Mouse (Mus musculus) adrenal gland (tissue): ENCODE measurements around the gene Arhgap15.

Source experiments
- intact Hi-C: fragments of 180-260 bp; cut with DNase I; formaldehyde crosslinking; loops from one replicate; pipeline ENCODE4 v1.15.1; 2025

The Arhgap15 gene

DNA sequence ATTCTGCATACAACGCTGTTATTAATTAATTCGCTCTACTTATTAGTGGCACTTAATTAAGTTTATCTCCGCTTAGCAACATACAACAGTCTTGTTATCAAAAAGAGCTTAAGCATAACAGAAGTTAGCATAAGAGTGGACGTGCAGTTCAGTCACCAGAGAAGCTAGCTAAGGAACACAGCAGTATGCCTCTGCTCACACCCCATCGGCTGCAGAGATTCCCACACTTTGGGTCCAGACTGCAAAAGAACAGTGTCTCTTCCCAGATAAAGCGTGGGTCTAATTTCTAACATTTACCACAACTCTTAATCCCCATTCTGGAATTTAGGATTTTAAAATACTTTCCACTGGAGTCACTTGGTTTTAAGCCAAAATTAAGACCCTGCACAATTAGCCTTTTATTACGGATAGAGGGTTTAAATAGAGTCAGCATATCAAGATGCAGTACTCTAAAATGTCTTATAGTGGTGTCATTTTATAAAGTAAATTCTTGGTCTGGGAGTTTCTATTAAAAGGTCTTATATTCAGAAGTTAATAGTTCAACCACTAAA is 400.0 kb downstream of the Arhgap15 start:
- intact Hi-C loops, result no loop called here

DNA sequence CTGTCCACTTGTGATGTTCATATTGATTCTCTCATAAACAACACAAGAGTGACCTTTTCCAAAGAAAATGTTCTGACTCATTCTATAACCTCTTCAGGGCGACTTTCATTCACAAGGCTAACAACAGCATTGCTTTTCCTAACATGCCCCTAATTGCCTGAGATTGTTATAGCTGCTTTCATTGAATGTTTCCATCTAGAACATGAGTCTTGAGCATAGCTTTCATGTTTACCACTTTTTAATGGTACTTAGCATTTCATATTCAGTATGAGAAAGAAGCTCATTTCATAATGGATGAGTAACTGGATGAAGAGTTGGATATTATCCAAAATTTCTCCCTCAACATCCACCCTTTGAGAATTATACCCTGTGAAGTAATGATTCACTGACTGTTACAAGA is 403.7 kb downstream of the Arhgap15 start:
- intact Hi-C loops, result no loop called here

DNA sequence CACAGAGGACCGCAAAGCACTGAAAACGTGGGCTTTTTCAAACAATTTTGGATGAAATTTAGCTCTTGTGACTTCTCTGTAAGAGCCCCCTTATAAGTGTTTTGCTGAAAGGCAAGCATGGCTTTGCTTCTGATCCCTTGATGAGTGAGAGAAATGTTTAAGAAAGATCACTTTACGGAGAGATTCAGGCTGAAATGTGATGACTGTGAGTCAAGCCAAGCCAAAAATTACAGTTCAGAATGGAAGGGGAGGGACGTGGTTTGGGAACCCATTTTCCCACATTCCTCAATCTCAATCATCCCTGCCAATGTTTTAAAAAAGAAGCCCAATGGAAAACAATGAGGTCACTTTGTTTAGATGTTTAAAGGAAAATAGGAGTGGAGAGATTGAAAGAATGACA is 411.7 kb downstream of the Arhgap15 start:
- intact Hi-C loops, result no loop called here

DNA sequence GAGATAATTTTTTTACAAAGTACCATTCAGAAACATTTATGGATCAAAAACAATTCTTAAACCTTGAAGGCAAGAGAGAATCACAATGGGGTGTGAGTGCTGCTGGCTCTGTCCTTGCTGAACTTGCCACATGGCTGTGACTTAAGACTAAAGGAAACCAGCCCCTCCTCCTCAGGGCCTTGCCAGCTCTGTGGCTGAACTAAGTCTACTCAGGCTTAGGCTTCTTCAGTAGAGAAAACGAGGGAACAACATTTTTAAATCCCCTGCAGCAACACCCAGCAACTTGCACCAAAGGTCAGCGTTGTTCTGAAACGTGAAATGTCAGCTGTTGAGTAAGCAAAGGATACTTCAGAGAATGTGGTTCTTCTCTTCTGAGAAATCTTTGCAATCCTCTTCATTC is 417.2 kb downstream of the Arhgap15 start:
- intact Hi-C loops, result no loop called here

DNA sequence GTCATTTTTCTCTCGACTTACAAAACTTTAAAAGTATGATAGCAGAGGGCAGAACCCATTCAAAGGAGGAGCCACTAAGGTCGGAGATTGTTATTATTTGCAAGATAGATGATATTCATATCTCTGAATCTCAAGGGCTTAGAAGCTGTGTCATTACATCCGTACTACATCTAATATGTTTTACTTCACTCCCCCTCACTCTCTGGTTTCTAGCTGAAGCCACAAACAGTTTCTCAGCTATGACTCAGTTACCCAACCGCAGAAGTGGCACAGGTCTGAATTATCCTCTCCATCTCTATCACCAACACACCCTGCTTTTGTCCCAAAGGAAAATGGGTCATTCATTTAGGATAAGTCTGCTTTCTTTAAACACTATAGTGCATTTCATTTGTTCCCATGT is 418.1 kb downstream of the Arhgap15 start:
- intact Hi-C loops, result no loop called here

DNA sequence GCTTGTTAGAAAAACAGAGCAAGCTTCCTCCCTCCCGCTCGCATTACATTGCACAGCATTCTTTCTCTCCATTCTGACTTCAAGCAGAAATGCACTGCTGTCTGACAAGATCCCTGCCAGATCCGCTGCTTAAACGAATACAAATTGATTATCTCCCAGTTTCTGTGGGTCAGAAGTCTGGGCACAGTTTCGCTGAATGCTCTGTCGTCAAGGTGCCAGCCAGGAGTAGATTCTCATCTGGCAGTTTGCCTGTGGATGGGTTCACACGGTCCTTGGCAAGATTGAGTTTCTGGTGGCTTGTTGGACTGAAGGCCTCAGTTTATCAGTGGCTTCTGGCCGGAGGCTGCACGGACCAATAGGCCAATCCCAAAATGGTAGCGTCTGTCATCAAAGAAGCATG is 435.9 kb downstream of the Arhgap15 start:
- intact Hi-C loops, result no loop called here

DNA sequence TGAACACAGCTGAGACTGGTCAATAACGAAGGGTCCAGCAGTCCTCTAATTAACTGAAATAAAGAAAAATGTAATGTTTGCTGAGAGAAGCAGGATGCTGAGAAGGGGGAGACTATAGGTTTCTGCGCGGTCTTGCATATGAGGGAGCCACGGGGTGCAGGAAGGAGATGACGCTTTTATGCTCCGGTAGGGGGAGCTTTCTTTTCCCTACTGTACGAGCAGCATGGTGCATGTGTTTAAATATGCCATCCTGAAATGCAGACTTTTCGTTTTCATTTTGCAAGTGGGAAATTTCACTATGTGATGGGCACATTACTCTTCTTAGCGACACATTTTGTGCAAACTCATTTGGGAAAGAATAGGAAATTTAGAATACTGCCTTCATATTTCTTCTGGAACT is 442.1 kb downstream of the Arhgap15 start:
- intact Hi-C loops, result no loop called here

DNA sequence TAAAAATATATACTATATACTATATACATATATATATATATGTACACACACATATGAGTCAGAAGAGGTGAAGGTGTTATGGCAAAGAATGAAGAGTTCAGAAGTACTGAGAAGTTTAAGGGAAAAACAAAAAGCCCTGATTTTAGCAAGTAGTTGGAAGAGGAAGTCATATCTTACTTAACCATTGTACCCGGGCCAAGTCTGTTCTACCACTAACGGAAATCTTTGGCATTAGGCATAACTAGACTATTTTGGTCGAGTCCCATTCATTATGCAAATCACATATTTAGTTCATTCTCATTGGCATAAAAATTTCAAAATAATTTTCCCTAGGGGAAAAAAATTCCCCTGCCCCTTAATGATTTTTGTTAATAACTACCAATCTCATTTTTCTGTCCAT is 443.4 kb downstream of the Arhgap15 start:
- intact Hi-C loops, result no loop called here

DNA sequence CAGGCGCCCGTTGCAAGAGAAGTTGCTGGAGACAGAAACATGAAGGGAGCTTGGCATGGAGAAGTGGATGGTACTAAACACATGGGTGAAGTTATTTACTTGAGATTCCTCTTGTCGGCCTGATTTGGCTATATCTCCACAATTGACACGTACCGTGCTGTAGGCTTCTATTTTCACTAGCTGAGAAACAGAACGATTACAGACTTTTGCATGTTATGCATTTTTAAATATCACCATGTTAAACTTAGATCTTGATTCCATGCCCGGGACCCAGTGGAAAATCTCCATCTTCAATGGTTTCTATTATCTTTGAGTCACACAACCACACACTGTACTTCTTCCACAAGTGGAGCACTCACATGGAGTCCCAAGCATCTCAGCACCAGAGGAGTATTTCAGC is 466.9 kb downstream of the Arhgap15 start:
- intact Hi-C loops, result no loop called here

DNA sequence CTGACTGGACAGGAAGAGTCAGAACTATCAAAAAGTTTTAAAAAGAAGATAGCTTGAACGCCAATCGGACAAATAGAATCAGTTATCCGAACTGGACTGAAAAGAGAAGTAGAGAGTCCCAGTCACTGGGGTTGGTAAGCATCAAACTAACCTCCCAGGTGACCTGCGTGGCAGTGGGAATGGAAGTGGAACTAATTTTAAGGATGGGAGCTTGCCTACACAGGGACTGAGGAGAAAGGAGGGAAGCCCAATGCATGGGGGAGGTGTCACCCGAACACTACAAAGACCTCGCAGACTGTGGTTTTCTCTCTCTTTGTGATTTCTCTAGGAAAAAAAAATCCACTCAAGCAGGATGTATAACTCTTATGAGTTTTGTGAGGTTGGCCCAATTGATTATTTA is 469.2 kb downstream of the Arhgap15 start:
- intact Hi-C loops, result no loop called here

DNA sequence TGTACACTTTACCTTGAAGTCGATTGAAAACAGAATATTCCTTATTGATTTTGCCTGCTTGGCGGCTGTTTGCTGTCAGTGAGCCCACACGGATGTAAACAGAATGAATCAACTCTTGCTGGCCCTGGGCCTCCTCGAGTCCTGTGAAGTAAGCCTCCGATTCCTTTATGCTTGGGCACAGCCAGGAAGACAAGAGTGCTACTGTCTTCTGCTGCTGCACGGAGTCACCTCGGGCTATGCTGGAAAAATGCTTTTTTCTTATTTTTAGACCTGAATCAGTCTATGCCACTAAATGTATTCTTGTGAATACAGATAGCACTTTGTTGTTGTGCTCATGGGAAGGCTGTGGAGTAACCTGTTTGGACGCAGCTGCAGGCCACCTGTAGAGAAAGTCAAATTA is 469.7 kb downstream of the Arhgap15 start:
- intact Hi-C loops, result no loop called here

DNA sequence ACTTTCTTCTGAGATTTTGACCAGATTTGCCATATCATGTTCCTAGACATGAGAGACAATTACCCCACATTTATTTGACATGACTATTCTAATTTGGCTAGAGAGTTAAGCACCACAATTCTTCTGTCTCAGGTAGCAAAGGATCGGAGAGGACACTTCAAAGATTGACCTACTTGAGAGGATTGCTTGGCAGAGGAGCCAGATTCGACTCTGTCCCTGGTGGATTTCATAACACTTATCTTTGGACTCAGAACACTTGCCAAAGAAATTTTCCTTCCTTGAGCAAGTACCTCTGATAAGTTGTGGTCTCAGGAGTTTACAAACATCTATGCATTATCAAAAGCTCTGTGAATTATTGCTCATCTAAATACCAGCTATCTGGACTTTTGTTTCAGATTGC is 473.1 kb downstream of the Arhgap15 start:
- intact Hi-C loops, result no loop called here

DNA sequence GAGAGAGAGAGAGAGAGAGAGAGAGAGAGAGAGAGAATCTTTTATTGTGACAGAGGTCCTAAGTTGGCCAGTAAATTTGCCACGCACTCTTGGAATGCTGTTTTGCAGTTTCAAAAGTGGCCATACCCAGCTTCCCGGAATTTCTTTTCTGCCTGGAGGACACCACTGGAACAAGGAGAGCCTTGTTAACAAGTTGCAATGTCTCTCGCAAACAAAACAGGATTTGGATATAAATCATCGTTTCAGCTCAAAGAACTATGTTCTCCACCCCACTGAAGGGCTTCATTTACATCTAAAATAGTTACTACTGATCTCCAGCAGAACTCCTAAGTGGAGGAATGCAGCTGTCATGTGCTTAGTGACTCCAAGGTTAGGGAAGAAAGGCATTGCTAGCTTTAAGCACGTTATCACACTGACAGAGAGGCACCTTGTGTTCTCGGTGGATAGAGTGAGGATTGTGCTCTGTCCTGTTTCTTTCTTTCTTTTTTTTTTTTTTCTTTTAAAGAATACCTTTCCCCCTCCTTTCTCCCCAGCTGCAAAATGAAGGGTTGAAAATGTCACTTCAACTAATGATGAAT is 473.6 kb downstream of the Arhgap15 start:
- intact Hi-C loops, result no loop called here

DNA sequence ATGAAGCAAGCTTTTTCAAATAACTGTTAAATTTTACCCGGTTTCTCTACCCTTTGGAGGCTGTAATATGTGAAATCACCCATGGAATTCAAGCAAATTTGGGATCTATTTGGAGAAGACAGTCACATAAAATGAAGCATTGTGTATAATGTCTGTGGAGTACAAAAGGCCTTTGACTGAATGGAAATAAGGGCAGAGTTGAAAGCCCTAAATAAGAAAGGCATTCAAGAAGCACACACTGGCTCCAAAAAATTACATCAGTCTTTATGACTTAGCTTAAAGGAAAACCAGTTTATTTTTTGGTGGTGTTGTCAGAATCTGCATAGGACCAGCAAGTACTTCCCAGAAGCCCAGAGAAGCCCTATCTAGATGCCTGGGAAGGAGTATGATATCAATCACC is 486.2 kb downstream of the Arhgap15 start:
- intact Hi-C loops, result no loop called here

DNA sequence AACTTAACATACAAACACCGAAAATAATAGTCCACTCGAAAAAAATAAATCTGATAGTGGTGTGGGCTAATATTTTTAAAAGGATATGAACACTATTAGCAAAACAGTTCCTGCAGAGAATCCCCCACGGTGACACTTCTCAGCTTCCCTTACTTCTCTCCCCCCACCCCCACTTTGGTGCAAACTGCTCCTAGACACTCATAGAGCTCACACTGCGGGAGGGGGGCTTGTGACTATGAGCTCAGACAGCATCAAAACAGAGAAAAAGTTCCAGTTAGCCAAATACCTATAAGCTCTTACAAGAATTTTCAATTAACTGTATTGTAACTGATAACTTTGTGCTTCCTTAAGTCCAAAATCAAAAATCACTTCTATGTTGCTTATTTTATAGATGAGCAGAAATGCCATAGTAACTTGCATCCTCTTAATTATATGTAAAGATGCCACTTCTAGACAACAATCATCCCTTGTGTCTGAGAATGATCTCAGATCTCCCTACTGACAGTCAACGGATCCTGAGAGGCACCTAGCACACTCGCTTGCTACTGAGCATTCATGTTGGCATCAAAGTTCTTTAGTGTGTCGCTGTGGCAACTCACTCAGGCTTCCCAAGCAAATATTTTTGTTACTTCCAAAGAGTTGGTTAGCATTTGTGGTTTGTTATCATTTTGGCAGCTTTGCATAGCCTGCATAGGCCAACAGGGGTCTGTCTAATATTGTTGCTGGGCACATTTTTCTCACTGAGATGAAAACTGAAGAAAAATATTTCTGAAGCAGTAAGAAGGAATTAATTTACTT is 493.2 kb downstream of the Arhgap15 start:
- intact Hi-C loops, result no loop called here

DNA sequence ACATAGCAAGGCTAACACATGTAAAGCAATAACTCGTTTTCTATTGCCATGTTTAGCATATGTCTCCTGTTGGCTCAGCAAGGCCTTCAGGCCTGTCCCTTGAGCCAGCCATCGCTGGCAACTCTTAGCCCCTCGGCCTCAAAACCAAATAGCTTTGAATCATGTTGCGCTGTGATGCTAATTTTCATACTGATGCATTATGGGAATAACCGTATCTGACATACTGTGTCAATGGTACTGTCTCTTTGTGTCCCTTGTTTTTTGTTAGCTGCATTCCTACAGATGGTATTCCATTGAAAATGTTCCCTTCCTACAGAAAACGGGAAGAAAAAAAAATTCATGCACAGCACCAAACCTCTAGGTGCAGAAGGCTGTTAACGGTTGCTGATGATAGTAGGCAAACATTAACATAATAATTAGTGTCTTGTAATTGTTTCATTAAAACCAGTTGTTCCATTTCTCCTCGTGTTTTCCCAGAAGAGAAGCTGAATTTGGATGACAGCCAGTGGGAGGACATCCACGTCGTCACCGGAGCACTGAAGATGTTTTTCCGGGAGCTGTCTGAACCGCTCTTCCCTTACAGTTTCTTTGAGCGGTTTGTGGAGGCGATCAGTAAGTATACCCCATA is 494.1 kb downstream of the Arhgap15 start:
- intact Hi-C loops, result no loop called here

DNA sequence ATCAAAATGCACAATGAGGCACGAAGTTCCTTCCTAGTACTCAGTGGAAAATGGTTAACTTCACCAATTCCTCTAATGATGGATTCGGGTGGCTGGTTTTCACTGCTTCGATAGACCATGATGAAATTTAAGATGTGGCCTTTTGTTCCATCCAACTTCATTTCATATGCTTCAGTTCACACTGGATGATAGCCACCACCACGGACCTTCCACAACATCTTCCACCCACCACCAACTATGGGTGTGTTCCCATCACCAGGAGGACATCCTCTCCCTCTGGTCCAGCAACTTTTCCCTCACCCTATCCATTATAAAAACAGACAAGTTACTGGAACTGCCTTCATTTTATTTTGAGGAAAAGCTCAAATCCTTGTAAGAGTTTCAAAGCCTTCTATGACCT is 506.7 kb downstream of the Arhgap15 start:
- intact Hi-C loops, result no loop called here

DNA sequence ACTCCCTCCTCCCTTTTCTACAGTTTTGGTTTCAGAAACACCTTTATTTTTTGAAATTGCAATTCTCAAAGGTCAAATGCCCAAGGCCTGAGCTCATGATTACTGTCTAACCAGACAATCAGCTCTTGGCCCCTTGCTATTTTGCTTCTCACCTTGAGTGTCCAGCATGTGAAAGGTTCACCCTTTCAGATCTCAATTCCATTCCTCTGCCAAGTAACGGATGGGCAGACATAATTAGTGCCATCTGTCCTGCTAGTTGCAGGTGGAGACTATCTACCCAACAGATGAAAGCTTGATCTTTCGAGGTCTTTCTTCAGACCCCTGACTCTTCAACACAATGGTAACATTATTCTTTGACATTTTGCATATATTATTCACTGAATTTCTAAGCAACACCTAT is 509.3 kb downstream of the Arhgap15 start:
- intact Hi-C loops, result no loop called here

DNA sequence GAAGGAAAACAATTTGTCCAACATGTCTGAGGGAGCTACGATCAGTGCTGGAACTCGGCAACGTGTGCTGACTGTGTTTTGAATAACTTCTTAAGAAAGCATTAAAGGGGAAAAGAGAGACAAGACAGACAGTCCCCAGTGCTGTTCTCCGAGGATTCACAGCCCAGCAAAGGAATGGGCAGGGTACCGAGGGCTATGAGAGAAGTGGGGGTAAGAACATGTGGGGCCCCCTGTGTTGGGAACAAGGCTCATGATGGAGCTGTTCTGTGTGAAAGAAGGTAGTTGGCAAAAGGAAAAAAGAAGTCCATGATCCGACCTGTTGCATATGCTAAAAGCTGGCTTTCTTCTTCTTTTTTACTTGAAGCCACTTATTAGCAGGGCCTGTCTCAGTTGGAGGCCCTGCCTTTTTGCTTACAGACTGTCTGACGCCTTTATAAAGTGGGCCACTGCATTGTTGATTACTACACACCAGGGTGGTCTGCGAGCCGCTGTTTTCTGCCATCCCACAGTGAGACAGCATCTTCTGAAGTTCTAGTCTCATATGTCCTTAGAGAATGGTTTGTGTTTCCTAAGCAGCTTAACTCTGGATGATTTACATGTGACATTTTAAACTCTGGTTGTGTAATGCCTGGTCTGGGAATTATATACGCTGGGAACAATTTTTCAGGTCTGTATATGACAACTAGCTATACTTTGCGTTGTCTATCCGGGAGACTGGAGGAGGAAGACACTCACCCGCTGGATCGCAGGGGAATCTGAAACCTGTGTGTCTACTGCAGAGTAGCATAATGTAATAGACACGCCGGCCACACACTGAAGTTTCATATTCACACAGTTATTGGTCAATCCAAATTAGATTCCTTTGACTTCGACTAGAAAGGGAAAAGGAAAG is 523.1 kb downstream of the Arhgap15 start:
- intact Hi-C loops, result no loop called here

DNA sequence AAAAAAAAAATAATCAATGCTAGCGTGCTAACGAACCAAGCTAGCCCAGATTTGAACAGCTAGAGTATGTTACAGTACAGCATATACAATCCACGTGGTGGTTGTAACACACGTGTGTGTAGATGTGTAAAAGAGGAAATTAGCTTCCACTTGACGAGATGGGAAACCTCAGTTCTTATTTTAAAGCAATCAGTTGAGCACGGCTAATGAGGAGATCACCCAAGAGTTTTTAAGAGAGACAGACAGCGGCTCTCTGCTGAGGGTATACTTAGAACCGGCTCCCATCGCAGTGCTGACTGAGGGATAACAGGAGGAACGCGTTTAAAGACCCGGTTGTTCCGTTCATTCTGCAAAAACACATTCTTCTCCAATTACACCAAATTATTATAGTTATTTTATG is 524.0 kb downstream of the Arhgap15 start:
- intact Hi-C loops, result no loop called here

DNA sequence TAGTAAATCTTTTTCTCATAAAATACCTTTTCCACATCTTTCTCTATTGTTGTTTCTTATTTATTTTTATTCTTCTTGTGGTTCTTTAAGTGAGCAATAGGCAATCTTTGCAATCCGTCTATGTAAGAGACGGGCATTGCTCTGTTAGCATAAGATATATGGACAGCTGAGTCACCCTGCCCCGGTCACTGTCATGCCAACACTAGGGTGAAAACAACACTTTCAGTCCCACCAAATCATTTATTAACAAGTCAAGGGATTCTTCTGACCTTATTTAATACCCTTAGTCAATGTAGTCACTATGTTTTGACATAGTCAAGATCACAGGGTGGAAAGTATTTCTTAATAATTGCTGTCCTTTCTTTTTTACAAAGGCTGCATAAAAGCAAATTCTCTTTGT is 525.8 kb downstream of the Arhgap15 start:
- intact Hi-C loops, result no loop called here
